ENCODE assay signal across 7 mouse cellular contexts in the genomic region with DNA sequence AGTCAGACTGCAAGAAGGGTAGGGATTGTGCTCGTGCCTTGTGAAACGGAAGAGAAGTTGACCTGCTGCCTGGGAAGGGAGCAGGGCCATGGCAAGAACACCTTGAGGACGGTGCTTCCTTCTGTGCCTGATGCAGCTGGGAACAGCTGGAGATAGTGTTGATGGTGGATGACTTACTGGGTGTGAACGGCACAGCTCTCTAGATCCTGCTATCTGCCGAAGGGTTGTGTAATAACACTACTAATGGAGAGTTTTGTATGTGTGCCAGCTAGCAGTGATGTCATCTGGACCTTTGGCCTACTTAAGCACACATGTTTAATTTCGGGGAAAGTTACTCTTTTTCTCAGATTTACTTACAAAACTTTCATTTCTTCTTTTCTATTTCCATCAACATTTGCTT. TPM values are rescaled to one million over a fixed set of nuclear protein-coding genes. Genes with fewer than 3 reads are reported as not detected.
DNase-seq lines count a peak whose midpoint lies in the region; ATAC-seq and TF ChIP-seq lines count a peak whose summit lies in the region.

No protein-coding gene starts in this region.

- no peak for ATAC-seq in heart, embryonic 14.5 days (ENCODE audit: insufficient number of reproducible peaks, insufficient read depth, low FRiP score, low read depth)
- ATAC-seq in lung, embryonic 16.5 days (ENCODE audit: low read depth): no peak

- H3K79me3 ChIP-seq in C2C12 (ENCODE audit: low read depth): peaks cover 32% of the 10 kb centered on the region

- peak overlapping the region; percentile 36 to 57 for H3K27ac ChIP-seq in heart, embryonic 14.5 days (replicated peaks in 1 of 2; ENCODE audit: control insufficient read depth in 1 of 2, insufficient read depth in 1 of 2, low read depth in 2 of 2, low read length in 2 of 2)
- no peak overlapping the region for H3K27ac ChIP-seq in lung, embryonic 16.5 days (ENCODE audit: low read length)
- no peak overlapping the region for H3K27ac ChIP-seq in left cerebral cortex, adult 2 months

- peak overlapping the region; percentile 21 for H3K4me2 ChIP-seq in heart, embryonic 14.5 days (ENCODE audit: low read length)
- no peak overlapping the region for H3K4me2 ChIP-seq in lung, embryonic 16.5 days (ENCODE audit: low read depth, low read length)

- TF ChIP-seq CTCF in C2C12 (IDR thresholded peaks at IDR 0.05; ENCODE audit: control insufficient read depth, insufficient read depth, insufficient read length): no peak
- no peak for TF ChIP-seq CTCF in left cerebral cortex, adult 2 months (IDR thresholded peaks at IDR 0.05)

- no peaks in the 10 kb centered on the region for H3K27me3 ChIP-seq in C2C12 (ENCODE audit: control insufficient read depth, insufficient read depth, insufficient read length)
- no peaks in the 10 kb centered on the region for H3K27me3 ChIP-seq in heart, embryonic 14.5 days (ENCODE audit: control insufficient read depth, insufficient read depth, low read length)
- no peaks in the 10 kb centered on the region for H3K27me3 ChIP-seq in lung, embryonic 16.5 days (ENCODE audit: control insufficient read depth, insufficient read depth, low read depth, low read length)

- H3K9ac ChIP-seq in heart, embryonic 14.5 days (ENCODE audit: low read length): no peak overlapping the region
- H3K9ac ChIP-seq in lung, embryonic 16.5 days (ENCODE audit: low read length): 0 out of 2 replicates have a peak overlapping the region, but pooled peaks have one; percentile 11

- no peaks in the 10 kb centered on the region for H3K36me3 ChIP-seq in C2C12 (ENCODE audit: control insufficient read depth, insufficient read depth)
- no peaks in the 10 kb centered on the region for H3K36me3 ChIP-seq in heart, embryonic 14.5 days (ENCODE audit: control insufficient read depth, insufficient read depth, low read length)
- no peaks in the 10 kb centered on the region for H3K36me3 ChIP-seq in lung, embryonic 16.5 days (ENCODE audit: control insufficient read depth, insufficient read depth, low read length)

- peak; percentile 82 for DNase-seq in adrenal gland, adult 2 months
- DNase-seq in left cerebral cortex, adult 2 months (ENCODE audit: extremely low spot score in 1 of 2, low spot score in 2 of 2): no peak
- no peak for DNase-seq in left cerebral cortex, postnatal 10 days (ENCODE audit: extremely low spot score in 1 of 2, low spot score in 2 of 2)
- DNase-seq in right cerebral cortex, postnatal 10 days (ENCODE audit: low spot score in 2 of 2): no peak

- intact Hi-C loops in left cerebral cortex, adult 2 months (cut with DNase I): no loop called here
- intact Hi-C loops in left cerebral cortex, postnatal 10 days (cut with DNase I): no loop called here

- H3K4me1 ChIP-seq in heart, embryonic 14.5 days (ENCODE audit: control insufficient read depth in 2 of 2, insufficient read depth in 2 of 2, low read length in 2 of 2): peaks cover 10 to 36% of the 10 kb centered on the region in 2 experiments
- H3K4me1 ChIP-seq in lung, embryonic 16.5 days (replicated peaks; ENCODE audit: control insufficient read depth, insufficient read depth, low read length): peaks cover 6% of the 10 kb centered on the region; the same call in 1 of the 2 replicates

- no peak overlapping the region for H3K4me3 ChIP-seq in C2C12 (ENCODE audit: insufficient read depth, poor library complexity, severe bottlenecking)
- no peak overlapping the region for H3K4me3 ChIP-seq in heart, embryonic 14.5 days (ENCODE audit: control insufficient read depth in 1 of 2, insufficient read depth in 1 of 2, low read depth in 1 of 2, low read length in 2 of 2)
- H3K4me3 ChIP-seq in lung, embryonic 16.5 days (ENCODE audit: low read length): no peak overlapping the region
- H3K4me3 ChIP-seq in left cerebral cortex, adult 2 months: no peak overlapping the region

- peaks cover 88% of the 10 kb centered on the region for H3K79me2 ChIP-seq in C2C12 (ENCODE audit: control insufficient read depth, insufficient read depth)

- no peaks in the 10 kb centered on the region for H3K9me3 ChIP-seq in heart, embryonic 14.5 days (ENCODE audit: control insufficient read depth, low read length)
- no peaks in the 10 kb centered on the region for H3K9me3 ChIP-seq in lung, embryonic 16.5 days (ENCODE audit: control insufficient read depth, low read length)

- 32% methylated on average over 6 of the region's 6 CpGs for WGBS in heart, embryonic 14.5 days
- WGBS in lung, embryonic 16.5 days: 26% methylated on average over 6 of the region's 6 CpGs

- H3ac ChIP-seq in C2C12 (ENCODE audit: control insufficient read depth, insufficient read length, low read depth): peak overlapping the region; percentile 66

TF ChIP-seq in C2C12, 6 proteins besides CTCF, POLR2A, EP300 and RAD21:
- no peak for TF ChIP-seq MAX (IDR thresholded peaks at IDR 0.05)
- TF ChIP-seq MYOD1 (IDR thresholded peaks at IDR 0.05; ENCODE audit: control insufficient read depth, insufficient read length, low read depth): peak; percentile 74
- TF ChIP-seq CEBPB (IDR thresholded peaks at IDR 0.05; ENCODE audit: low read depth): peak; percentile 91
- no peak for TF ChIP-seq USF1 (IDR thresholded peaks at IDR 0.05; ENCODE audit: low read depth)
- no peak for TF ChIP-seq FOSL1 (IDR thresholded peaks at IDR 0.05; ENCODE audit: insufficient read depth, low read length, poor library complexity, severe bottlenecking)

RNA-seq across cellular contexts. Expression of gene Sdccag8, which starts 4.3 kb away (rescaled TPM):
- 5.8 TPM for polyA plus RNA-seq in C2C12 (2012; fragmentation: generic; extraction: Trizol)
- total RNA-seq in adrenal gland, adult 2 months (2021): 10 to 100 TPM in 1 of 2 experiments, 1 to 10 TPM in 1; 8.3 to 11.1 TPM
- polyA plus RNA-seq in adrenal gland, adult 2 months (2012; rRNA removed): 2.1 and 2.3 TPM in 2 replicates
- polyA plus RNA-seq in heart, embryonic 14.5 days (2014; fragmentation: Nextera tagmentation; extraction: Ambion mirVana): 9.5 and 12.1 TPM in 2 replicates
- polyA plus RNA-seq in lung, embryonic 16.5 days (2015; fragmentation: Nextera tagmentation; extraction: Ambion mirVana): 16.9 TPM in 2 replicates
- total RNA-seq in left cerebral cortex, adult 2 months (2021): 10 to 100 TPM; 17.6 TPM
- total RNA-seq in left cerebral cortex, postnatal 10 days (2021): 10 to 100 TPM; 11.2 to 12.7 TPM

RNA-seq across cellular contexts. Expression of gene Cep170, which starts 4.9 kb away (rescaled TPM):
- 15.1 TPM for polyA plus RNA-seq in C2C12 (2012; fragmentation: generic; extraction: Trizol)
- total RNA-seq in adrenal gland, adult 2 months (2021): 10 to 100 TPM; 32.3 to 37.8 TPM
- polyA plus RNA-seq in adrenal gland, adult 2 months (2012; rRNA removed): 1.7 and 2.2 TPM in 2 replicates
- 21.5 and 27.5 TPM in 2 replicates for polyA plus RNA-seq in heart, embryonic 14.5 days (2014; fragmentation: Nextera tagmentation; extraction: Ambion mirVana)
- 15.5 and 17.9 TPM in 2 replicates for polyA plus RNA-seq in lung, embryonic 16.5 days (2015; fragmentation: Nextera tagmentation; extraction: Ambion mirVana)
- 10 to 100 TPM; 92.1 to 95.3 TPM for total RNA-seq in left cerebral cortex, adult 2 months (2021)
- total RNA-seq in left cerebral cortex, postnatal 10 days (2021): 100 to 1,000 TPM; 166 to 175 TPM

Comparison
In these comparisons a context has a peak if more than half of its experiments do, and no peak if none do; other contexts are left out.
1. H3K27ac ChIP-seq: peak in heart, embryonic 14.5 days (2 of 2); none in lung, embryonic 16.5 days (single experiment) and left cerebral cortex, adult 2 months (single experiment).